7 mouse cellular contexts compared by ENCODE assay signal in genomic region chr8:104540710-104541514, GRCm38 (mm10). TPM values are rescaled to one million over a fixed set of nuclear protein-coding genes. Genes with fewer than 3 reads are reported as not detected.
DNase-seq lines count a peak whose midpoint lies in the region; ATAC-seq and TF ChIP-seq lines count a peak whose summit lies in the region.

No protein-coding gene starts in this region.

- H3K27ac ChIP-seq in cortical plate, adult 2 months (ENCODE audit: insufficient read depth, low read length) = peak overlapping the region; percentile 90

- intact Hi-C loops in heart, postnatal 14 days (cut with DNase I) = no loop called here
- intact Hi-C loops in left cerebral cortex, postnatal 25 days (cut with DNase I) = no loop called here

- H3K4me2 ChIP-seq in myocyte (ENCODE audit: low read depth) = peak overlapping the region; percentile 56

- H3ac ChIP-seq in myocyte (ENCODE audit: control insufficient read depth, insufficient read length) = no peak overlapping the region

- TF ChIP-seq POLR2A in cortical plate, adult 2 months (IDR thresholded peaks at IDR 0.05; ENCODE audit: extremely low read depth, insufficient read depth, low read length) = 0 out of 2 replicates have a peak, but pooled peaks have one; percentile 36
- no peak for TF ChIP-seq POLR2A in myocyte (IDR thresholded peaks at IDR 0.05; ENCODE audit: insufficient read length, low read depth)

- TF ChIP-seq CTCF in cortical plate, adult 2 months (IDR thresholded peaks at IDR 0.05; ENCODE audit: extremely low read depth, insufficient read depth, low read length) = no peak

- H3K4me3 ChIP-seq in cortical plate, adult 2 months (ENCODE audit: insufficient read depth, low read length) = peak overlapping the region; percentile 49
- H3K4me3 ChIP-seq in myocyte = no peak overlapping the region

- no peaks in the 10 kb centered on the region for H3K36me3 ChIP-seq in myocyte (ENCODE audit: control insufficient read depth, insufficient read depth)

- H3K27me3 ChIP-seq in myocyte (ENCODE audit: control insufficient read depth, insufficient read depth, insufficient read length) = peaks cover 31% of the 10 kb centered on the region

- DNase-seq in thymus, postnatal 4 days = peak; percentile 32
- no peak for DNase-seq in thymus, postnatal 25 days
- peak; percentile 28 for DNase-seq in heart, postnatal 14 days
- peak; percentile 58 for DNase-seq in left cerebral cortex, postnatal 25 days (ENCODE audit: low spot score in 2 of 2)

- no peak for ATAC-seq in monocyte, adult 5-6 weeks (replicated peaks; ENCODE audit: insufficient number of reproducible peaks, low FRiP score, low TSS enrichment, poor library complexity, severe bottlenecking)

- H3K79me2 ChIP-seq in myocyte (ENCODE audit: control insufficient read depth, insufficient read depth) = no peaks in the 10 kb centered on the region

- H3K4me1 ChIP-seq in cortical plate, adult 2 months (ENCODE audit: control insufficient read depth, insufficient read depth, low read length) = peaks cover 5% of the 10 kb centered on the region

TF ChIP-seq in myocyte, 11 proteins besides CTCF, POLR2A, EP300 and RAD21:
- TF ChIP-seq TCF3 (IDR thresholded peaks at IDR 0.05; ENCODE audit: insufficient read length, low read depth) (no peak), REST (IDR thresholded peaks at IDR 0.05; ENCODE audit: insufficient read depth, insufficient read length) (no peak), SRF (IDR thresholded peaks at IDR 0.05; ENCODE audit: control insufficient read depth, insufficient read length, low read depth) (no peak), USF1 (IDR thresholded peaks at IDR 0.05; ENCODE audit: low read depth) (no peak), E2F4 (IDR thresholded peaks at IDR 0.05; ENCODE audit: insufficient read depth) (no peak), CEBPB (IDR thresholded peaks at IDR 0.05; ENCODE audit: insufficient read depth, poor library complexity, severe bottlenecking) (no peak), TCF12 (IDR thresholded peaks at IDR 0.05; ENCODE audit: insufficient read depth, poor library complexity, severe bottlenecking) (no peak), MAX (IDR thresholded peaks at IDR 0.05; ENCODE audit: low read depth) (no peak), POLR2AphosphoS2 (IDR thresholded peaks at IDR 0.05; ENCODE audit: insufficient read length, low read depth) (no peak), MYOD1 (IDR thresholded peaks at IDR 0.05; ENCODE audit: control insufficient read depth in 1 of 3, insufficient read length in 2 of 3, low read depth in 2 of 3) (no peak), MYOG (IDR thresholded peaks at IDR 0.05; ENCODE audit: control insufficient read depth in 1 of 3, insufficient read depth in 1 of 3, insufficient read length in 2 of 3, low read depth in 2 of 3) (no peak)

RNA-seq across cellular contexts. Expression of gene Car7, which starts 6.4 kb away (rescaled TPM):
- 48.6 and 59.8 TPM in 2 replicates for polyA plus RNA-seq in cortical plate, adult 2 months (2012; rRNA removed)
- 1 to 10 TPM; 4.8 to 4.9 TPM for total RNA-seq in heart, postnatal 14 days (2021)
- total RNA-seq in left cerebral cortex, postnatal 25 days (2021) = 10 to 100 TPM; 28.9 to 30.7 TPM
- polyA plus RNA-seq in myocyte (2012; fragmentation: generic; extraction: Trizol) = 0.64 TPM
- total RNA-seq in monocyte, adult 5-6 weeks (2017) = 1.3 to 3.6 TPM (median 3.3 TPM) in 3 replicates

RNA-seq across cellular contexts. Expression of gene Nae1, which starts 6.5 kb away (rescaled TPM):
- polyA plus RNA-seq in cortical plate, adult 2 months (2012; rRNA removed) = 75.4 and 76.2 TPM in 2 replicates
- total RNA-seq in heart, postnatal 14 days (2021) = 10 to 100 TPM; 28.3 to 30.0 TPM
- 10 to 100 TPM; 44.5 to 50.5 TPM for total RNA-seq in left cerebral cortex, postnatal 25 days (2021)
- 15.4 TPM for polyA plus RNA-seq in myocyte (2012; fragmentation: generic; extraction: Trizol)
- total RNA-seq in monocyte, adult 5-6 weeks (2017) = 103 to 118 TPM (median 115 TPM) in 3 replicates

RNA-seq across cellular contexts. Expression of gene Terb1, which starts 31.2 kb away (rescaled TPM):
- polyA plus RNA-seq in cortical plate, adult 2 months (2012; rRNA removed) = 0.69 and 1.2 TPM in 2 replicates
- total RNA-seq in heart, postnatal 14 days (2021) = not detected
- total RNA-seq in left cerebral cortex, postnatal 25 days (2021) = 1 to 10 TPM; 1.9 to 2.3 TPM
- not detected for polyA plus RNA-seq in myocyte (2012; fragmentation: generic; extraction: Trizol)
- 0.21 TPM in 1 of 3 replicates, not detected in the others for total RNA-seq in monocyte, adult 5-6 weeks (2017)

RNA-seq across cellular contexts. Expression of gene Pdp2, which starts 50.3 kb away (rescaled TPM):
- polyA plus RNA-seq in cortical plate, adult 2 months (2012; rRNA removed) = 4.7 and 5.1 TPM in 2 replicates
- 10 to 100 TPM; 17.0 to 18.2 TPM for total RNA-seq in heart, postnatal 14 days (2021)
- 1 to 10 TPM; 7.6 to 8.4 TPM for total RNA-seq in left cerebral cortex, postnatal 25 days (2021)
- 2.3 TPM for polyA plus RNA-seq in myocyte (2012; fragmentation: generic; extraction: Trizol)
- 3.4 to 6.1 TPM (median 5.0 TPM) in 3 replicates for total RNA-seq in monocyte, adult 5-6 weeks (2017)
